Mouse (Mus musculus) yolk sac, embryonic 10.5 days (tissue): ENCODE measurements around the gene Thbs4.

ENCODE experiments used
- DNase-seq: peaks from one replicate; pipeline ENCODE4 v3.0.0-alpha.2; 2017; ENCODE audit warnings: low spot score

Gene Thbs4

GRCm38 (mm10) chr13:92760519-92760918 is 34.1 kb downstream of the Thbs4 start:
- no peak for DNase-seq

- no peak for DNase-seq
Measured at GRCm38 (mm10) chr13:92759096-92759495, 35.5 kb downstream of the Thbs4 start.

GRCm38 (mm10) chr13:92757972-92758585 is 36.5 kb downstream of the Thbs4 start:
- DNase-seq, result no peak

- no peak for DNase-seq
Measured at GRCm38 (mm10) chr13:92755036-92755435, 39.6 kb downstream of the Thbs4 start.

GRCm38 (mm10) chr13:92753676-92754075 is 40.9 kb downstream of the Thbs4 start:
- no peak for DNase-seq

- peak; percentile 32 for DNase-seq
Measured at GRCm38 (mm10) chr13:92751726-92752565, 42.7 kb downstream of the Thbs4 start.

GRCm38 (mm10) chr13:92750976-92751518 is 43.6 kb downstream of the Thbs4 start:
- DNase-seq, result peak; percentile 52

GRCm38 (mm10) chr13:92743337-92743736 is 51.3 kb downstream of the Thbs4 start:
- no peak for DNase-seq

GRCm38 (mm10) chr13:92742886-92743285 is 51.7 kb downstream of the Thbs4 start:
- DNase-seq, result no peak

GRCm38 (mm10) chr13:92740671-92741270 is 53.8 kb downstream of the Thbs4 start:
- DNase-seq, result peak; percentile 22

- no peak for DNase-seq
Measured at GRCm38 (mm10) chr13:92739858-92740257, 54.8 kb downstream of the Thbs4 start.

GRCm38 (mm10) chr13:92738821-92739220 is 55.8 kb downstream of the Thbs4 start:
- no peak for DNase-seq

GRCm38 (mm10) chr13:92736516-92737300 is 57.9 kb downstream of the Thbs4 start:
- DNase-seq, result no peak

GRCm38 (mm10) chr13:92735693-92736092 is 58.9 kb downstream of the Thbs4 start:
- no peak for DNase-seq

- DNase-seq, result no peak
Measured at GRCm38 (mm10) chr13:92733741-92734140, 60.9 kb downstream of the Thbs4 start.

- peak; percentile 31 for DNase-seq
Measured at GRCm38 (mm10) chr13:92733252-92733651, 61.4 kb downstream of the Thbs4 start.

GRCm38 (mm10) chr13:92732836-92733235 is 61.8 kb downstream of the Thbs4 start:
- no peak for DNase-seq

GRCm38 (mm10) chr13:92731811-92732210 is 62.8 kb downstream of the Thbs4 start:
- DNase-seq, result no peak

GRCm38 (mm10) chr13:92729811-92730210 is 64.8 kb downstream of the Thbs4 start:
- DNase-seq, result no peak

- no peak for DNase-seq
Measured at GRCm38 (mm10) chr13:92722389-92722788, 72.2 kb downstream of the Thbs4 start.

- DNase-seq, result no peak
Measured at GRCm38 (mm10) chr13:92721006-92721405, 73.6 kb downstream of the Thbs4 start.
